Mouse (Mus musculus) ES-E14 (cell line): ENCODE results near the gene Syngr2.

Experiments
- CHD2 ChIP-seq: IDR thresholded peaks from 2 replicates; pipeline ENCODE4 v1.6.1; 2014; ENCODE audit warnings: mild to moderate bottlenecking, low read depth, low read length, inconsistent platforms
- HCFC1 ChIP-seq: IDR thresholded peaks from 2 replicates; pipeline ENCODE4 v1.6.1; 2012; ENCODE audit warnings: low read length, inconsistent platforms, borderline replicate concordance; ENCODE audit not compliant: insufficient read depth
- MAFK ChIP-seq: IDR thresholded peaks from 2 replicates; pipeline ENCODE4 v1.6.1; 2014; ENCODE audit warnings: mild to moderate bottlenecking, low read depth, low read length, inconsistent platforms; ENCODE audit not compliant: insufficient read depth
- ZC3H11A ChIP-seq: IDR thresholded peaks from 2 replicates; pipeline ENCODE4 v1.6.1; 2012; ENCODE audit warnings: low read depth, mild to moderate bottlenecking, inconsistent platforms, low read length, borderline replicate concordance
- ZNF384 ChIP-seq: IDR thresholded peaks from 2 replicates; pipeline ENCODE4 v1.6.1; 2012; ENCODE audit warnings: low read depth, low read length, inconsistent platforms

DNA sequence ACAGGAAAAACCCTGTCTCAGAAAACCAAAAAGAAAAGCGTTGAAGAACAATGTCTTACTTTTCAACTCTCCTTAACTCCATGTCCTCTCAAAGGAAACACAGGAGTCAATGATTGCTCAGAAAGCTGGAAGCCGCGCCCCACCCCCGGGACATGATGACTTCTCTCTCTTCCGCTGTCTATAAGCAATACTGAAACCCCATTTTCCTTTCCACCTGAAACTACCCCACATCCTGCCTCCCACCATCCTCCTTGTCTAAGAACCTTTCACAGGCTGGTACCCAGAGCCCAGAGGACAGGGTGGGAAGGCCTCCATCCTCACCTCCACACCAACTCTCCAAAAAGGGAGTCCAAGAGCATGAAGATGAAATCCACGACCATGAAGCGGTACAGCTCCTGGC is 37.1 kb upstream of the Syngr2 start:
- no peak for TF ChIP-seq ZC3H11A
- no peak for TF ChIP-seq MAFK
- no peak for TF ChIP-seq ZNF384
- no peak for TF ChIP-seq CHD2
- no peak for TF ChIP-seq HCFC1
